Mouse (Mus musculus): ENCODE measurements around the gene Cldn24.

GRCm38 (mm10) chr8:47784436-47784835 lies 37.5 kb upstream of the Cldn24 start:
- no peak for TF ChIP-seq POLR2A (IDR thresholded peaks at IDR 0.05; ENCODE audit: low read depth, low read length)
- no peak for TF ChIP-seq CTCF (IDR thresholded peaks at IDR 0.05; ENCODE audit: extremely low read depth, insufficient read depth, insufficient read length, insufficient replicate concordance)

Data from spleen, adult 2 months (tissue).